Mouse (Mus musculus) heart, adult 8-10 months (tissue): ENCODE results near the gene Sephs2. TPM values are rescaled to one million over a fixed set of nuclear protein-coding genes. Genes with fewer than 3 reads are reported as not detected.
"Not testable (repeated sequence)": the region's sequence is repeated elsewhere in the genome, so short reads cannot be mapped to it uniquely, and the experiment has no call there.

Experiments
- DNase-seq: peaks from one replicate; pipeline ENCODE4 v3.0.0; 2022; ENCODE audit warnings: low spot score
- total RNA-seq, 4 experiments: library from RNA; stranded (reverse); gene quantifications; 2 replicates each; pipeline ENCODE4 v1.2.4; 2022

The Sephs2 gene
- total RNA-seq, 4 experiments from 2014 or later = 24.2 to 31.6 (median 31.0) TPM

- no peak for DNase-seq
These were observed 3.2 kb downstream of the Sephs2 start for GRCm38 (mm10) chr7:127270666-127271065.

- DNase-seq = no peak
These were observed 3.6 kb downstream of the Sephs2 start for GRCm38 (mm10) chr7:127270256-127270655.

- no peak for DNase-seq
These were observed 10.3 kb downstream of the Sephs2 start for GRCm38 (mm10) chr7:127263526-127263925.

GRCm38 (mm10) chr7:127262218-127262961 lies 11.5 kb downstream of the Sephs2 start:
- no peak for DNase-seq

- DNase-seq = peak; percentile 99
These were observed 13.3 kb downstream of the Sephs2 start, which contains the start of gene Dctpp1 for GRCm38 (mm10) chr7:127260309-127261111. Dctpp1 (minus strand) TSS chr7:127260709.

- DNase-seq = no peak
These were observed 14.5 kb downstream of the Sephs2 start for GRCm38 (mm10) chr7:127259186-127259905.

- no peak for DNase-seq
These were observed 17.3 kb downstream of the Sephs2 start for GRCm38 (mm10) chr7:127256518-127256917.

GRCm38 (mm10) chr7:127255965-127256364 lies 17.9 kb downstream of the Sephs2 start:
- DNase-seq = no peak

- no peak for DNase-seq
These were observed 18.8 kb downstream of the Sephs2 start for GRCm38 (mm10) chr7:127255008-127255407.

GRCm38 (mm10) chr7:127253821-127254769 lies 19.8 kb downstream of the Sephs2 start:
- peak; percentile 91 for DNase-seq

GRCm38 (mm10) chr7:127253341-127253740 lies 20.5 kb downstream of the Sephs2 start:
- no peak for DNase-seq

GRCm38 (mm10) chr7:127252414-127252813 lies 21.4 kb downstream of the Sephs2 start:
- no peak for DNase-seq

GRCm38 (mm10) chr7:127250511-127250910 lies 23.3 kb downstream of the Sephs2 start:
- DNase-seq = not testable (repeated sequence)

GRCm38 (mm10) chr7:127244658-127245510 lies 29.0 kb downstream of the Sephs2 start:
- DNase-seq = no peak

GRCm38 (mm10) chr7:127243870-127244657 lies 29.8 kb downstream of the Sephs2 start, which contains the start of gene Zfp771:
Zfp771 (plus strand) TSS chr7:127244274.
- DNase-seq = peak; percentile 90

- DNase-seq = no peak
These were observed 30.4 kb downstream of the Sephs2 start for GRCm38 (mm10) chr7:127243361-127243867.

- no peak for DNase-seq
These were observed 39.1 kb downstream of the Sephs2 start for GRCm38 (mm10) chr7:127234777-127235176.

- DNase-seq = no peak
These were observed 40.1 kb downstream of the Sephs2 start for GRCm38 (mm10) chr7:127233765-127234164.

GRCm38 (mm10) chr7:127233368-127233749 lies 40.5 kb downstream of the Sephs2 start:
- DNase-seq = no peak
